Mouse (Mus musculus) myocyte (in vitro differentiated cells): ENCODE results near the gene Atp11b. TPM values are rescaled to one million over a fixed set of nuclear protein-coding genes. Genes with fewer than 3 reads are reported as not detected.

ENCODE experiments used
- H3K27me3 ChIP-seq: one replicate; pipeline ENCODE4 v1.6.1; 2011; ENCODE audit not compliant: control insufficient read depth, insufficient read depth, insufficient read length
- H3K36me3 ChIP-seq: one replicate; pipeline ENCODE4 v1.6.1; 2011; ENCODE audit not compliant: control insufficient read depth, insufficient read depth
- H3K4me2 ChIP-seq: one replicate; pipeline ENCODE4 v1.6.1; 2011; ENCODE audit warnings: low read depth, control low read depth
- H3K4me3 ChIP-seq: one replicate; pipeline ENCODE4 v1.5.1; 2011; ENCODE audit warnings: mild to moderate bottlenecking, control low read depth, moderate library complexity
- H3K79me2 ChIP-seq: one replicate; pipeline ENCODE4 v1.6.1; 2011; ENCODE audit not compliant: control insufficient read depth, insufficient read depth
- H3ac ChIP-seq: one replicate; pipeline ENCODE4 v1.6.1; 2011; ENCODE audit not compliant: control insufficient read depth, insufficient read length
- CEBPB ChIP-seq: IDR thresholded peaks from 2 replicates; pipeline ENCODE4 v1.6.1; 2011; ENCODE audit warnings: mild to moderate bottlenecking, moderate library complexity; ENCODE audit not compliant: poor library complexity, insufficient read depth, severe bottlenecking
- E2F4 ChIP-seq: IDR thresholded peaks from one replicate; pipeline ENCODE4 v1.6.1; 2011; ENCODE audit warnings: mild to moderate bottlenecking, control low read depth, moderate library complexity; ENCODE audit not compliant: insufficient read depth
- MAX ChIP-seq: IDR thresholded peaks from one replicate; pipeline ENCODE4 v1.6.1; 2011; ENCODE audit warnings: low read depth, mild to moderate bottlenecking, control low read depth
- MYOD1 ChIP-seq, 3 experiments: IDR thresholded peaks; one replicate each; pipeline ENCODE4 v1.6.1; 2011; ENCODE audit warnings: control low read depth in 2 of 3, low read depth in 2 of 3, mild to moderate bottlenecking in 2 of 3, moderate library complexity in 1 of 3; ENCODE audit not compliant: insufficient read length in 2 of 3, control insufficient read depth in 1 of 3
- MYOG ChIP-seq, 3 experiments: IDR thresholded peaks; one replicate each; pipeline ENCODE4 v1.6.1; 2011; ENCODE audit warnings: control low read depth in 2 of 3, low read depth in 2 of 3, mild to moderate bottlenecking in 2 of 3; ENCODE audit not compliant: insufficient read length in 2 of 3, control insufficient read depth in 1 of 3, insufficient read depth in 1 of 3
- POLR2A ChIP-seq: IDR thresholded peaks from one replicate; pipeline ENCODE4 v1.6.1; 2011; ENCODE audit warnings: low read depth, mild to moderate bottlenecking, control low read depth, moderate library complexity; ENCODE audit not compliant: insufficient read length
- POLR2AphosphoS2 ChIP-seq: IDR thresholded peaks from one replicate; pipeline ENCODE4 v1.6.1; 2011; ENCODE audit warnings: low read depth, control low read depth; ENCODE audit not compliant: insufficient read length
- REST ChIP-seq: IDR thresholded peaks from one replicate; pipeline ENCODE4 v1.6.1; 2011; ENCODE audit warnings: mild to moderate bottlenecking, control low read depth, moderate library complexity; ENCODE audit not compliant: insufficient read depth, insufficient read length
- SRF ChIP-seq: IDR thresholded peaks from one replicate; pipeline ENCODE4 v1.6.1; 2011; ENCODE audit warnings: low read depth; ENCODE audit not compliant: control insufficient read depth, insufficient read length
- TCF12 ChIP-seq: IDR thresholded peaks from one replicate; pipeline ENCODE4 v1.6.1; 2011; ENCODE audit warnings: mild to moderate bottlenecking, control low read depth; ENCODE audit not compliant: poor library complexity, insufficient read depth, severe bottlenecking
- TCF3 ChIP-seq: IDR thresholded peaks from one replicate; pipeline ENCODE4 v1.6.1; 2011; ENCODE audit warnings: low read depth, control low read depth; ENCODE audit not compliant: insufficient read length
- USF1 ChIP-seq: IDR thresholded peaks from one replicate; pipeline ENCODE4 v1.6.1; 2011; ENCODE audit warnings: low read depth, mild to moderate bottlenecking, control low read depth, moderate library complexity
- polyA plus RNA-seq: library from polyadenylated mRNA; unstranded; fragments of >200 nt; fragmentation: generic; extraction: Trizol; gene quantifications from one replicate; pipeline ENCODE4 v1.2.1, GENCODE M21; 2012; ENCODE audit warnings: missing spikeins

Atp11b gene
- polyA plus RNA-seq, 1 experiment, result 5.6 TPM

DNA sequence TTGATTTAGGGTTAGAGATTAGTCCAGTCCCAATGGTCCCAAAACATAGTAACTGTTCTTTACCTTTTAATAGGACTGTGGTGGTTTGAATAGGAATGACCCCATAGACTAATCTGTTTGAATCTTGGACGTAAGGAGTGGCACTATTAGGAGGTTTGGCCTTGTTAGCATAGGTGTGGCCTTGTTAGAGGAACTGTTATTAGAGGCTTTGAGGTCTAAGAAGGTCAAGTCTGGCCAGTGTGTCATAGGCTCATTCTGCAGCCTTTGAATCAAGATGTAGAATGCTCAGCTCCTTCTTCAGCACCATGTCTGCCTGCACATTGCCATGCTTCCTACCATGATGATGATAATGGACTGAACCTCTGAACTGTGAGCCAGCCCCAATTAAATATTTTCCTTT is 27.0 kb upstream of the Atp11b start:
- Histone ChIP-seq H3K27me3 (no peaks in the 10 kb centered on the region), H3K4me2 (no peak overlapping the region), H3K36me3 (no peaks in the 10 kb centered on the region), H3K4me3 (no peak overlapping the region), H3K79me2 (no peaks in the 10 kb centered on the region), H3ac (no peak overlapping the region)
- no peak for TF ChIP-seq REST
- TF ChIP-seq SRF, result no peak
- TF ChIP-seq USF1, result no peak
- no peak for TF ChIP-seq CEBPB
- no peak for TF ChIP-seq E2F4

- H3K27me3 ChIP-seq, result no peaks in the 10 kb centered on the region
- H3K79me2 ChIP-seq, result no peaks in the 10 kb centered on the region
- H3K36me3 ChIP-seq, result no peaks in the 10 kb centered on the region
- no peak overlapping the region for H3K4me2 ChIP-seq
- H3ac ChIP-seq, result no peak overlapping the region
- TF ChIP-seq MYOD1 (IDR thresholded peaks at IDR 0.05; ENCODE audit: control insufficient read depth in 1 of 3, insufficient read length in 2 of 3, low read depth in 2 of 3) (no peak), USF1 (no peak), TCF3 (no peak), MYOG (IDR thresholded peaks at IDR 0.05; ENCODE audit: control insufficient read depth in 1 of 3, insufficient read depth in 1 of 3, insufficient read length in 2 of 3, low read depth in 2 of 3) (no peak), TCF12 (no peak), SRF (no peak), POLR2A (no peak), POLR2AphosphoS2 (no peak), E2F4 (no peak), REST (no peak), CEBPB (no peak), MAX (no peak)
- H3K4me3 ChIP-seq, result no peak overlapping the region
Observed at GRCm38 (mm10) chr3:35729490-35729889, 24.4 kb upstream of the Atp11b start.

GRCm38 (mm10) chr3:35731981-35732777 is 21.7 kb upstream of the Atp11b start:
- no peak for TF ChIP-seq MAX
- TF ChIP-seq MYOD1 (IDR thresholded peaks at IDR 0.05; ENCODE audit: control insufficient read depth in 1 of 3, insufficient read length in 2 of 3, low read depth in 2 of 3), result no peak
- no peak for TF ChIP-seq SRF
- TF ChIP-seq CEBPB, result no peak
- H3ac ChIP-seq, result no peak overlapping the region
- no peaks in the 10 kb centered on the region for H3K36me3 ChIP-seq
- H3K27me3 ChIP-seq, result no peaks in the 10 kb centered on the region
- H3K4me3 ChIP-seq, result no peak overlapping the region
- no peaks in the 10 kb centered on the region for H3K79me2 ChIP-seq
- peak overlapping the region; percentile 48 for H3K4me2 ChIP-seq

DNA sequence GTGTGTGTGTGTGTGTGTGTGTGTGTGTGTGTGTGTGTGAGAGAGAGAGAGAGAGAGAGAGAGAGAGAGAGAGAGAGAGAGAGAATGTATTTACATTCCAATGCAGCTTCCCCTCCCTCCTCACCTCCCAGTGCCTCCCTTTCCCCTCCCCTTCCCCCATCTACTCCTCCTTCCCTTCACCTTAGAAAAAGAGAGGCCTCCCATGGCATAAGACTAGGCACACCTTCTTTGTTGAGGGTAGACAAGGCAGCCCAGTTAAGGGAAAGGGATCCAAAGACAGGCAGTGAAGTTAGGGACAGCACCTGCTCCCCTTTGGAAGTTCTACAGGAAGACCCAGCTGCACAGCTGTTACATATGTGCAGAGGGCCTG is 21.1 kb upstream of the Atp11b start:
- TF ChIP-seq TCF3 (no peak), POLR2A (no peak), MYOD1 (IDR thresholded peaks at IDR 0.05; ENCODE audit: control insufficient read depth in 1 of 3, insufficient read length in 2 of 3, low read depth in 2 of 3) (no peak), E2F4 (no peak), CEBPB (no peak), TCF12 (no peak), MAX (no peak), REST (no peak), SRF (no peak), MYOG (IDR thresholded peaks at IDR 0.05; ENCODE audit: control insufficient read depth in 1 of 3, insufficient read depth in 1 of 3, insufficient read length in 2 of 3, low read depth in 2 of 3) (no peak), USF1 (no peak), POLR2AphosphoS2 (no peak)
- H3K79me2 ChIP-seq, result no peaks in the 10 kb centered on the region
- H3K4me3 ChIP-seq, result no peak overlapping the region
- peak overlapping the region; percentile 38 for H3K4me2 ChIP-seq
- no peaks in the 10 kb centered on the region for H3K36me3 ChIP-seq
- no peak overlapping the region for H3ac ChIP-seq
- no peaks in the 10 kb centered on the region for H3K27me3 ChIP-seq

- TF ChIP-seq CEBPB (no peak), MYOD1 (IDR thresholded peaks at IDR 0.05; ENCODE audit: control insufficient read depth in 1 of 3, insufficient read length in 2 of 3, low read depth in 2 of 3) (no peak), POLR2AphosphoS2 (no peak), SRF (no peak), MAX (no peak), POLR2A (no peak), TCF3 (no peak), REST (no peak), USF1 (no peak)
Observed at GRCm38 (mm10) chr3:35734509-35734908, 19.4 kb upstream of the Atp11b start.

More at GRCm38 (mm10) chr3:35734509-35734908, 19.4 kb upstream of the Atp11b start:
- H3K36me3 ChIP-seq, result no peaks in the 10 kb centered on the region
- H3K4me2 ChIP-seq, result no peak overlapping the region
- H3K4me3 ChIP-seq, result no peak overlapping the region
- H3K27me3 ChIP-seq, result no peaks in the 10 kb centered on the region
- no peak overlapping the region for H3ac ChIP-seq
- no peaks in the 10 kb centered on the region for H3K79me2 ChIP-seq
